Mouse (Mus musculus): ENCODE measurements around the gene Sos1.

DNA sequence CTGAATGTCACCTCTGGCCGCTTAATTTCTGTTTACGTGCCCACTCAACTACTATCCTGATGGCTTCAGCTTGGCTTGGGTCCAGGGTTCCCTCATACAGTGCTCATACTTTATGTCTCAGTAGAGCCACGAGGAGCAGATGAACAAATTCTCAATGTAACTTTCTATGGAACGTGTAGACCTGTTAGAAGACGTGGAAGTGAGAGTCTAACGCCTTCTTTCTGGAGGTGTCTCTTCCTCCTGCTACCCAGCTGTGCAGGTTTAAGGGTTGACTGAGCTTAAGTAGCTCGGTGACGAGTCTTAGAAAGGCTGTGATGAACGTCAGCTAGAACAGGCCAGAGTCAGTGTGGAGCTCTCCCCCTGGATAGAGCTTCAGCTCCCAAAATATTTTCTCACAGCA lies 111.6 kb downstream of the Sos1 start:
- TF ChIP-seq HCFC1 (IDR thresholded peaks at IDR 0.05; ENCODE audit: low read depth, low read length) (no peak), GABPA (IDR thresholded peaks at IDR 0.05; ENCODE audit: insufficient replicate concordance, low read depth, low read length) (no peak), POLR2A (IDR thresholded peaks at IDR 0.05; ENCODE audit: low read depth, low read length) (no peak)

Measured in CH12.LX (cell line).